ENCODE assay signal across 17 mouse cellular contexts in the genomic region with DNA sequence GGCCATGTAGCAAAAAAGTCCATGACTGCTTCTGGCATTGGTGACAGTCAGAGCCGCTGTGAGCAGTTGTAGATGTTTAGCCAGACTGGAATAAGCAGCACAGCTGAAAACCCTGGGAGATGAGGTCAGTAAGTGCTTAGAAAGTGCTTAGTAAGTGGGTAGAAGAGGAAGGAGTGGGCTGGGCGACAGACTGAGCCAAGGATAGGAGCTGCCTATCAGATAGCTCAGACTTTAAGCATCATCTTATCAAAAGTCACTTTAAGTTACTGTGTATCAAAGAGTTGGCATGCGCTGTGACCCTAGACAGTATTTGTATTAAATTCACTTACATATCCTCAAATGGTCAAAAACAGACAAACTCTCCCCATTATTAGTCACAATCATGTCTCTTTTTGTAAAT. TPM values are rescaled to one million over a fixed set of nuclear protein-coding genes. Genes with fewer than 3 reads are reported as not detected.
A peak's percentile ranks its signal among the peaks of the same experiment; 100 is the strongest.
DNase-seq lines count a peak whose midpoint lies in the region; ATAC-seq lines count a peak whose summit lies in the region.
"Had no signal": no experiment of that assay in that cellular context is flagged by ENCODE, and none has a peak within 500 bp of the region (broad histone marks: within the 10 kb centered on the region; RNA-seq: fewer than 3 reads in every experiment).

No protein-coding gene starts in this region.

- H3K9ac ChIP-seq in liver, embryonic 13.5 days = 0 out of 2 replicates have a peak overlapping the region, but pooled peaks have one; percentile 24
- H3K9ac ChIP-seq: limb, embryonic 12.5 days had no signal

- peaks cover 13% of the 10 kb centered on the region; the same call in 1 of the 2 replicates for H3K27me3 ChIP-seq in liver, embryonic 13.5 days
- no peaks in the 10 kb centered on the region for H3K27me3 ChIP-seq in embryonic facial prominence, embryonic 10.5 days (replicated peaks; ENCODE audit: low read depth, poor library complexity, severe bottlenecking)
- H3K27me3 ChIP-seq: limb, embryonic 12.5 days had no signal

- peak overlapping the region; percentile 90 for H3K27ac ChIP-seq in liver, embryonic 13.5 days
- no peak overlapping the region for H3K27ac ChIP-seq in embryonic facial prominence, embryonic 10.5 days (replicated peaks)
- H3K27ac ChIP-seq: kidney, postnatal 0 days; layer of hippocampus, adult 2 months; limb, embryonic 12.5 days; macrophage had no signal

- peaks cover 63% of the 10 kb centered on the region for H3K4me1 ChIP-seq in liver, embryonic 13.5 days (replicated peaks)
- H3K4me1 ChIP-seq in embryonic facial prominence, embryonic 10.5 days = no peaks in the 10 kb centered on the region; the same call in 1 of the 2 replicates

- peak overlapping the region; percentile 42 for H3K4me2 ChIP-seq in liver, embryonic 13.5 days
- H3K4me2 ChIP-seq: limb, embryonic 12.5 days had no signal

- 24% methylated on average over 3 of the region's 3 CpGs for WGBS in liver, embryonic 13.5 days (ENCODE audit: insufficient replicate concordance)
- WGBS in embryonic facial prominence, embryonic 10.5 days = 83% methylated on average over 3 of the region's 3 CpGs

- no peaks in the 10 kb centered on the region for H3K9me3 ChIP-seq in liver, embryonic 13.5 days (replicated peaks)
- 0 out of 2 replicates have a peak, but pooled peaks cover 3% of the 10 kb centered on the region for H3K9me3 ChIP-seq in embryonic facial prominence, embryonic 10.5 days
- H3K9me3 ChIP-seq: limb, embryonic 12.5 days had no signal

- no peak overlapping the region for H3K4me3 ChIP-seq in liver, embryonic 13.5 days (replicated peaks)
- H3K4me3 ChIP-seq in embryonic facial prominence, embryonic 10.5 days = no peak overlapping the region
- H3K4me3 ChIP-seq: layer of hippocampus, adult 2 months; limb, embryonic 12.5 days had no signal

- H3K36me3 ChIP-seq in liver, embryonic 13.5 days = no peaks in the 10 kb centered on the region
- no peaks in the 10 kb centered on the region for H3K36me3 ChIP-seq in embryonic facial prominence, embryonic 10.5 days (replicated peaks)
- H3K36me3 ChIP-seq: limb, embryonic 12.5 days had no signal

- ATAC-seq in common myeloid progenitor, adult 5-6 weeks (replicated peaks; ENCODE audit: low read depth, poor library complexity, severe bottlenecking) = peak; percentile 54
- ATAC-seq in liver, embryonic 13.5 days (ENCODE audit: low read depth) = peak; percentile 80
- ATAC-seq in megakaryocyte-erythroid progenitor cell, adult 5-6 weeks (replicated peaks; ENCODE audit: low FRiP score, low TSS enrichment, poor library complexity, severe bottlenecking) = peak; percentile 76
- no peak for ATAC-seq in activated CD4-positive, CD25-positive, alpha-beta regulatory T cell, adult 4 months
- ATAC-seq in inflammation-experienced regulatory T-cells, adult 6 months = no peak
- ATAC-seq: intestine, postnatal 0 days; midbrain, embryonic 16.5 days had no signal

- peak; percentile 32 for DNase-seq in spleen, adult 12 weeks (ENCODE audit: low spot score)
- DNase-seq in spleen, postnatal 14 days (ENCODE audit: low spot score in 2 of 2) = no peak
- peak; percentile 52 for DNase-seq in liver, embryonic 13.5 days
- no peak for DNase-seq in embryonic facial prominence, embryonic 10.5 days (ENCODE audit: low spot score)
- DNase-seq: cerebellum, adult 18-20 months; cerebellum, postnatal 36 days; spleen, adult 18-20 months had no signal

RNA-seq across cellular contexts. Expression of a gene that starts 37.7 kb away (rescaled TPM):
- total RNA-seq in common myeloid progenitor, adult 5-6 weeks (2017) = 14.2 and 24.0 TPM in 2 replicates
- polyA plus RNA-seq in liver, embryonic 13.5 days (2015; fragmentation: Nextera tagmentation; extraction: Ambion mirVana) = 3.4 and 5.5 TPM in 2 replicates
- total RNA-seq in megakaryocyte-erythroid progenitor cell, adult 5-6 weeks (2014; fragmentation: Nextera tagmentation) = 38.6 and 43.4 TPM in 2 replicates
- total RNA-seq in megakaryocyte-erythroid progenitor cell, adult 5-6 weeks (2017) = 31.8 and 53.7 TPM in 2 replicates
- polyA plus RNA-seq in embryonic facial prominence, embryonic 10.5 days (2016; fragmentation: Nextera tagmentation; extraction: Ambion mirVana) = 9.4 and 11.6 TPM in 2 replicates
- 1 to 10 TPM; 6.1 to 7.1 TPM for polyA plus RNA-seq in activated CD4-positive, CD25-positive, alpha-beta regulatory T cell, adult 4 months (2017; shearing (Covaris generic))
- 10 to 100 TPM in 1 of 3 experiments, 1 to 10 TPM in 2; 4.1 to 11.9 (median 7.2) TPM for polyA plus RNA-seq in inflammation-experienced regulatory T-cells, adult 6 months (2017; shearing (Covaris generic))

Comparison
In these comparisons a context has a peak if more than half of its experiments do, and no peak if none do; other contexts are left out.
1. DNase-seq: peak in spleen, adult 12 weeks (single experiment) and liver, embryonic 13.5 days (single experiment); none in spleen, postnatal 14 days (0 of 2) and embryonic facial prominence, embryonic 10.5 days (single experiment).
2. ATAC-seq: peak in common myeloid progenitor, adult 5-6 weeks (single experiment), liver, embryonic 13.5 days (single experiment) and megakaryocyte-erythroid progenitor cell, adult 5-6 weeks (single experiment); none in activated CD4-positive, CD25-positive, alpha-beta regulatory T cell, adult 4 months (single experiment) and inflammation-experienced regulatory T-cells, adult 6 months (single experiment).